ENCODE assay signal across 17 mouse cellular contexts in genomic region chr5:118984251-118984650, GRCm38 (mm10).
"Had no signal": no experiment of that assay in that cellular context is flagged by ENCODE, and none has a peak within 500 bp of the region (broad histone marks: within the 10 kb centered on the region; RNA-seq: fewer than 3 reads in every experiment).

No protein-coding gene starts in this region.

- H3K36me3 ChIP-seq: limb, embryonic 12.5 days; limb, embryonic 15.5 days; midbrain, embryonic 12.5 days; midbrain, embryonic 15.5 days; neural tube, embryonic 12.5 days; neural tube, embryonic 15.5 days had no signal

- ATAC-seq: midbrain, embryonic 15.5 days had no signal

- H3K27me3 ChIP-seq: midbrain, embryonic 12.5 days; midbrain, embryonic 15.5 days; neural tube, embryonic 12.5 days; neural tube, embryonic 15.5 days had no signal

- H3K9ac ChIP-seq: limb, embryonic 12.5 days; limb, embryonic 15.5 days; liver, embryonic 14.5 days; liver, postnatal 0 days; midbrain, embryonic 12.5 days; midbrain, embryonic 15.5 days; neural tube, embryonic 12.5 days; neural tube, embryonic 15.5 days had no signal

- H3K4me3 ChIP-seq: layer of hippocampus, adult 2 months; limb, embryonic 12.5 days; limb, embryonic 15.5 days; midbrain, embryonic 12.5 days; midbrain, embryonic 15.5 days; neural tube, embryonic 12.5 days; neural tube, embryonic 15.5 days had no signal

- H3K27ac ChIP-seq: kidney, postnatal 0 days; layer of hippocampus, adult 2 months; limb, embryonic 12.5 days; limb, embryonic 15.5 days; liver, embryonic 14.5 days; macrophage; midbrain, embryonic 12.5 days; midbrain, embryonic 15.5 days; neural tube, embryonic 12.5 days; neural tube, embryonic 15.5 days had no signal

- H3K9me3 ChIP-seq: limb, embryonic 12.5 days; limb, embryonic 15.5 days; midbrain, embryonic 12.5 days; midbrain, embryonic 15.5 days; neural tube, embryonic 12.5 days; neural tube, embryonic 15.5 days had no signal

- H3K4me1 ChIP-seq: neural tube, embryonic 12.5 days; neural tube, embryonic 15.5 days had no signal

- DNase-seq: layer of hippocampus, adult 9-11 months; right cerebral cortex, adult 18-20 months; right cerebral cortex, postnatal 14 days; thymus, adult 18-20 months; thymus, postnatal 36 days had no signal

- H3K4me2 ChIP-seq: limb, embryonic 12.5 days; limb, embryonic 15.5 days; liver, embryonic 11.5 days; midbrain, embryonic 12.5 days; midbrain, embryonic 15.5 days; neural tube, embryonic 12.5 days; neural tube, embryonic 15.5 days had no signal
